Mouse (Mus musculus) liver, adult 2 months (tissue): Measurements from ENCODE around the gene Mapk8ip2.

Source experiments
- CTCF ChIP-seq: fragments of 200-500 bp; IDR thresholded peaks from 2 replicates; pipeline ENCODE4 v1.5.1; 2011; ENCODE audit warnings: low read depth, low read length, control low read depth
- POLR2A ChIP-seq: fragments of 200-500 bp; IDR thresholded peaks from 2 replicates; pipeline ENCODE4 v1.6.1; 2011; ENCODE audit warnings: low read length, control low read depth; ENCODE audit not compliant: insufficient read depth; ENCODE audit errors: extremely low read depth

GRCm38 (mm10) chr15:89460298-89460697 is 6.6 kb downstream of the Mapk8ip2 start:
- TF ChIP-seq POLR2A, result no peak
- TF ChIP-seq CTCF, result no peak
